Mouse (Mus musculus) ovary, adult 18-20 months (tissue): ENCODE results near the gene Nktr.

Experiments
- DNase-seq: peaks from one replicate; pipeline ENCODE4 v3.0.0; 2022; ENCODE audit warnings: low spot score, mixed read lengths

Gene Nktr

GRCm38 (mm10) chr9:121718792-121719318 is at the start of gene Nktr:
Gene Nktr, plus strand, starts transcription at chr9:121719169.
- DNase-seq = peak; percentile 98

- DNase-seq = peak; percentile 44
Observed at GRCm38 (mm10) chr9:121669348-121669791, 49.6 kb upstream of the Nktr start.

- peak; percentile 21 for DNase-seq
Observed at GRCm38 (mm10) chr9:121671300-121671699, 47.7 kb upstream of the Nktr start.

GRCm38 (mm10) chr9:121672311-121672710 is 46.7 kb upstream of the Nktr start:
- peak; percentile 8 for DNase-seq

GRCm38 (mm10) chr9:121673716-121674115 is 45.3 kb upstream of the Nktr start:
- no peak for DNase-seq

GRCm38 (mm10) chr9:121675011-121675410 is 44.0 kb upstream of the Nktr start:
- DNase-seq = no peak

GRCm38 (mm10) chr9:121675556-121675955 is 43.4 kb upstream of the Nktr start:
- no peak for DNase-seq

- DNase-seq = no peak
Observed at GRCm38 (mm10) chr9:121677069-121677468, 41.9 kb upstream of the Nktr start.

GRCm38 (mm10) chr9:121677476-121677875 is 41.5 kb upstream of the Nktr start:
- no peak for DNase-seq

GRCm38 (mm10) chr9:121679549-121679948 is 39.4 kb upstream of the Nktr start:
- no peak for DNase-seq

- DNase-seq = no peak
Observed at GRCm38 (mm10) chr9:121681191-121681590, 37.8 kb upstream of the Nktr start.

- DNase-seq = no peak
Observed at GRCm38 (mm10) chr9:121682037-121682680, 36.8 kb upstream of the Nktr start.

GRCm38 (mm10) chr9:121684702-121685101 is 34.3 kb upstream of the Nktr start:
- no peak for DNase-seq

GRCm38 (mm10) chr9:121690200-121690651 is 28.7 kb upstream of the Nktr start:
- DNase-seq = no peak

GRCm38 (mm10) chr9:121690734-121691133 is 28.2 kb upstream of the Nktr start:
- no peak for DNase-seq

- no peak for DNase-seq
Observed at GRCm38 (mm10) chr9:121694736-121695135, 24.2 kb upstream of the Nktr start.

GRCm38 (mm10) chr9:121696626-121697025 is 22.3 kb upstream of the Nktr start:
- DNase-seq = no peak

- DNase-seq = no peak
Observed at GRCm38 (mm10) chr9:121697150-121698049, 21.6 kb upstream of the Nktr start.

GRCm38 (mm10) chr9:121704261-121704645 is 14.7 kb upstream of the Nktr start:
- no peak for DNase-seq

- DNase-seq = peak; percentile 86
Observed at GRCm38 (mm10) chr9:121704646-121705625, 14.0 kb upstream of the Nktr start, which contains the start of gene Sec22c. Gene Sec22c, minus strand, starts transcription at chr9:121705490.

- DNase-seq = no peak
Observed at GRCm38 (mm10) chr9:121706029-121706675, 12.8 kb upstream of the Nktr start.
